Mouse (Mus musculus): ENCODE measurements around the gene Il18r1. TPM values are rescaled to one million over a fixed set of nuclear protein-coding genes. Genes with fewer than 3 reads are reported as not detected.

Gene Il18r1
- total RNA-seq (2021): 1 to 10 TPM; 1.4 to 2.1 TPM
- long read RNA-seq, experiment 1: 0 reads
- long read RNA-seq, experiment 2, partial matches to known transcripts: 1 of 1 reads
- long read RNA-seq, experiment 2, other reads (novel, unspliced or antisense): 0 of 1 reads

DNA sequence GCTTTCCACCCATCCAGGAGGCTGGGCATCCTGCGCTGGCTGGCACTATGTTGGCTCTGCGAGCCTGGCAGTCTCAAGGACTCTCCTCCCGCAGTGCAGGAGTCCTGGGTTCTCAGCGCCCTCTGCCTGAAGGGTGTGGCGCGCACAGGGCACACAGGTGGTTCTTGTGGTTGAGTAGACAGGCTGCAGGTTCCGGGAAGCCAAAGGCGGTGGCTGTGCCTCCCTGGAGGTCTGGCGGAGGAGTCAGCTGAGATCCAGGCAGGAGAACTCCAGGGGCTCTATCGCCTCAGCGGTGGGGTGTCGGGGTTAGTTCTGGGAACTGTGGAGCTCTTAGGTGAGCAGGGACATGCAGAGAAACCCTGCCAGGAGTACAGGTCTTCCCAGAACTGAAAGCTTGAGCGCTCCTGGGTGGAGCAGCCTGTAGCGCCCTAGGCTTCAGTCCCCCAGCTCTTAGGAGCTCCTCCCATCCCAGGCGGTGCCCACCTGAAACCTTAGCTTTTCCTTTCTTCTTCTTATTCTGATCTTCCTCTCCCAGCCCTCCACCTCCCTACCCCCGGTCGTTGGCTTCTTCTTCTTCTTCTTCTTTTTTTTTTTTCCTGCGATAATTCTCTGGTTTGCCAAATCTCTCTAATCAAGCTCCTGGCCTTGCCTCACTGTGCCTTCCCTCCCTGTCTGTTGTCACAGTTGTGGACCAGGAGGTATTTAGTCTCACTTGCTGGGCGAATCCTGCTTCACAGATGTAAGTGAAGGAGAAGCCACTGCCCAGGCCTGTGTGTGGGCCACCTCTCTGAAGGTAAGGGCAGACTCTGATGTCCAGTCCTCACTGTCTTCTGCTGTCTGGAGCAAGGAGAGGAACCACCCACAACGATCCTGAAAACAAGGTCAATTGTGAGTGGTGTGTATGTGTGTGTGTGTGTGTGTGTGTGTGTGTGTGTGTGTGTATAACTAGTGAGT lies at the start of gene Il18r1:
Gene Il18r1 (plus strand): TSS at position 76 of the 954 bp plus-strand sequence.
- peak in 1 of 2 experiments; percentile 24 for DNase-seq

DNA sequence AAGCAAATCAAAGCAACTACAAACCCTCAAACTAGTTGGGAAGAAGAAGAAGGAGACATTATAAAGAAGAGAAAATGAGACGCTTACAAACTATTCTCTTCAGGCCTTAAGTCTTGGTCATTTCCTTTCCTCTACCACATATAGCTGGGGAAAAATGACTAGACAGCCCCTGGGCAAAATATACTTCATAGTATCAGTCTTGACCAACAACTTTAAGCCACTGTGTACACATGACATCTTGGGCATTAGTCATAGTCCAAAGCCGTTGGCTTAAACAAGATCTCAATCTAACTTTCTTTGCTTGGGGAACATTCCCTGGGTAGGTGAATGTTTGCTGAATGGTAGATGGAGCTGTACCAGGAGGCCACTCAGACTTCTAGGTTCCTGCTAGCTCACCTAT lies 48.3 kb upstream of the Il18r1 start:
- no peak for DNase-seq

DNA sequence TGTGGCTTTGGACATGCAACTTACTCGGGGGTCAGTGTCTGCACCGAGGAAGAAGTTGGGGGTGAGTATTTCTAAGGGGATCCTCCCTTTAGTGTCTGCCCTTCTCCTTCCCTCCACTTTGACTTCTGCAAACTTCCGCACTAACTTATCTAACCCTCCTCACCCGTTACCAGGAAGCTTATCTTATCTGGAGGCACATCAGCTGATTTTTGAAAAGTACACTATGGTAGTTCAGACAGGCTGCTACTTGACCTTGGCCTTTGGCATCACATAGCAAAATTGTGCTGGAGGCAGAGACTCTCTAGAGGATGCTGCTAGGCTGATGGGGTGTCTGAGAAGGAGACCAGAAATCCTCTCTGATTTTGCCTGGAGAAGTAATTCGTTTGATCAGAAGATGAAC lies 46.8 kb upstream of the Il18r1 start:
- no peak for DNase-seq

DNA sequence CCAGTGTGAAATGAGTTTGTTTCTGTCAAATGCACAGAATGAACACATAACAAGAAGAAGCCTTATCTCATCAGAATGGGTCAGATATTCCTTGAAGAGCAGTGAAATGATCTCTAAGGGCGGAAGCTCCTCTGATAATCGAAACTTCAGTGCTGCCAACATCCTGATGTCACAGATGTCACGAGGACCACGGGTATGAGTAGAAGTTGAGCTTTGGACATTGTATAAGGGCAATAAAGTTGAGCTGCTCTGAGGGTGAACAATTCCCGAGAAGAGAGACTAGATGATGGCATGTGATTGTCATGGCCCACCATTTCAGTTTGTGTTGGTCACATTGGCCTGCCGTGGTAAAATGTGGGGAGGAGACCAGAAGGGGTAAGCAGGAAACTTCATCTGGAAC lies 41.5 kb upstream of the Il18r1 start:
- no peak for DNase-seq

DNA sequence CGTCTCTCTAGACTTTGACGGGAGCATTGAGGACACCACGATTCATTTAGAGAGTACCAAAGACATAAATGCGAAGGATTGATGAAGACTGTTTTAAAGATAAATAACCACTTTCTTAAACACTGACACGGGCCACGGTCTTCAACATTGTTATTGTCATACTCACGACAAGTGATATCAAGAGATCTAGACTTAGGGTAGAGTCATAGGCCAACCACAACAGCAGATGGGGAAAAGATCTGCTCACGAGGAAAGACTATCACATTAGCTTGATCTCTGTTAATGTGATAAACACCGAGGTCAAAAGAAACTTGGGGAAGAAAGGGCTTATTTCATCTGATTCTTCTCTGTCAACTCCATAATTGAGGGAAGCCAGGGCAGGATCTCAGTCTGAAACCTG lies 38.1 kb upstream of the Il18r1 start:
- no peak for DNase-seq

DNA sequence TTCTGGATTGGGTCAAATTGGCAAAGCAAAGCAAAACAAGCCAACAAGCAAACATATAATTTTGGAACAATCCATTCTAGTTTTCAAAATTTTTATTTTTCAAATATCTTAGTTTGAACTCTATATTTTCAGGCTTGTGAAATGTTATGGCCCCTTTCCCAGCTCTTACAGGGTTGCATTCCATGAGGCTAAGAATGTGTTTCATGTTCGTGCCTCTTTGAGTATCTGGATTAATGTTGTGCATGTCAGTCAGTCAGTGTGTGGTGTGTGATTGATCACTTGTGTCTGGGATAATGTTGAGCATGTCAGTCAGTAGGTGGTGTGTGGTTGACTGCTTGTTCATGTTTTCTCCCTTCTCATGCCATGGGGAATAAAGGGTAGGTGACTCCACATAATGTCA lies 37.5 kb upstream of the Il18r1 start:
- no peak for DNase-seq

DNA sequence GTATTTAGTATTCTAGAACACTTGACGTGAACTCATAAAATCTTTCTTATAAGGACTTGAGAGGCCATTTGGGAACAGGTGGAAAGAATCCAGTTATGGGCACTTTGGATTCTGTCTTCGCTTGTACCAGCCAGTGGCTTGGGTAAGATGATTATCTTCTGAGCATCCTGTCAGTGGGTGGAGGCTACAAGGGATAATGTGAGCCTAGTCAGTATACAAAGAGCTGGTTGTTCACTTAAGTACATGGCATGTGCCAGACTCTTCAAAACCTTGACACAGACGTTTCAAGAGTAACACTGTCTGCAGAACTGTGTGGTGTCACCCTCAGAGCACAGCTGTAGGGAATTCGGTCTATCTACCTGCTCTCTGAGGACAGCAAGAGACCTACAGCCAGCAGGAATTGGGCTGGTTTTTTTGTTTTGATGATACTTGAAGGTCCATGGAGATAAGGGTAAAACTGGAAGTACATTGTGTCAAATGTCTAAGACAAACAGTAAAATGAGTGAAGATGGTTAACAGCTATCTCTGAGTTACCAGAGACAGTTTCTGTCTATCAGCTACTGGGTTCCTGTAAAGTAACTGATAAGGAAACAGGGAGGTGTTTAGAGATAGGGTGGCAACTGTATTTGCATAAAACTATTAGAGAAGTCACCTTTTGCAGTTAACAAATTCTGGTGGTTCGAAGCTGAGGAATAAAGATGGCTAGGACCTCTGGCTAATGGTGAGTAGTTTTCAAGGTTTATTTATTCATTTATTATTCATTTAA lies 36.3 kb upstream of the Il18r1 start, which contains the start of gene Il1rl1:
Gene Il1rl1 (plus strand): TSS at position 661 of the 766 bp plus-strand sequence.
- no peak for DNase-seq

DNA sequence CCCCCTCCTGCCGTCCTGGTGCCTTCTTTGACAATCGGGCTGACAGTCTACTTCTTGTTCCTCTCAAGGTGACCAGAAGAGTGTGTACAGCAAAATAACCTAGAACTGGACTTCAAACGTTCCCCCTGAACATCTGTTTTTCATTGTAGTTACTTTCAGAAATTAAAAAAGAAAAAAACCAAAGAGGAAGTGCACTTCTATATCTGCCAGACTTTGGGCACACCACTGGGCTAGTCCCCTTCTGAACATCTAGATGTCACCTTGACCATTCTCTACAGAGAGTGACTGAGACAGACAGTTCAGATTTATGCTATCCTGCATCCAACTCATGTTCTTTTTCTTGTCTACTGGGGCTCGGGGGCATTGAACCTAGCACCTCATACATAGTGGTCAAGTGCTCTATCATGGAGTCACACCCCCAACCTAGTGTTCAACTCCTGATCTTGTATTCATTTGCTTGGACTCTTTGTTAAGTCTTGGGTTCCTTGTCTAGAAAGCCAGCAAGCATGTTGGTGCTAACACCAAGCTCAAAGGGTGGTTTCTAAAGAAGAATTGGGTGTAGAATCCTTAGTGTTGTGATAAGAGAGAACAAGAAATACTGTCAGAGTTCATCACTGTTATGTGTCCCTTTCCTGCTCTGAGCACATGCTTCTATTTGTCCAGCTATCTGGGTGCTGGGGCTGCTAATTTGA lies 35.1 kb upstream of the Il18r1 start:
- DNase-seq: no peak

DNA sequence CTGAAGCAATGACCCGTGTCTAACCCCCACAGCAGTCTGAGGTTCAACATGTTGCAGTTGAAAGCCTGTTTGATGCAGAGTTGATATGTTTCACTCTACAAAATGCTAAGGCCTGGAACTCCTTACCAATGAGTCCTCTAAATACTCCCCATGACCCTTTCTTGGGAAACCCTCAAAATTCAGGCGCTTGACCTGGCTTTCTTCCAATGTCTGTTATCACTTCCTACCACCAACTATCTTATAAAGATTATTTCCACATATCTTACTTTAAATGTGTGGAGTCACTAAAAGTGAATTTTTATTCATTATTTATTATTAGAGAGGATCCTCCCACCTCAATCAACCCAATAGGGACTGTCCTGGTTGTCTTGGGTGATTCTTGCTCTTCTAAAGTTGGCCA lies 33.2 kb upstream of the Il18r1 start:
- no peak for DNase-seq

DNA sequence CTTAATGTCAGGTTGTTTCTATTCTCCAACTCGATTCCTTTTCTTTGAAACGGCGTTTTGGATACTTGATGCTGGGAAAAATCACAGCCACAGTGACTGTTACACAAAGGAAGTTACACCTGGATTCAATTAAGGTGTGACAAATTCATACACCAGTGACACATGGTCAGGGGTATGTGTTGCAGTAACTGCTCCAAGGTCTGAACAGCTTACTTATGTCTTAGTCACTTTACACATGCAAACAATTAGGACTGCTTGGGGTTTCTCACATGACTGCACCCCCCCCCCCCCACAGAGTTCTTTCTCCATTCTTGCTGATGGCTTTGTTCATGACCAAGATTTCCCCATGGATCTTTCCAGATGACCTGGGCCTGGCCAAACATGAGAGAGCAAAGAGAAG lies 29.4 kb upstream of the Il18r1 start:
- no peak for DNase-seq

DNA sequence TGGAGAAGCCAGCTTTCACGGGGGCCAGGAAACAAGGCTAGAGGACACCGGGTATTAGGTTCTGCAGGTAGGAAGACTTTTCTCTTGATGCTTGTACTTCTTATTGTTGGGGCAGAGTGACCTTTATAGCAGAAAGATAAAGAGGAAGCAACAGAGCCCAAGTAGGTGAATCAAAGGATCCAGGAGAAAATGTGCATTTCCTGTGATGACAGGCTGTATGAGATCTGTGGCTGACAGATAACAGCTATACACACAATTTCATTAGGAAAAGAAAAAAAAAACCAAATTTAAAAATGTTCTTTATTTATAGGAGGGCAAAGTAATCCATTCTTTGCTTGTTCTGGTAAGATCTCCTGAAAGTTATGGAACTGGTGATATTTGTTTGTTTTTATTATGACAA lies 28.0 kb upstream of the Il18r1 start:
- DNase-seq: no peak

DNA sequence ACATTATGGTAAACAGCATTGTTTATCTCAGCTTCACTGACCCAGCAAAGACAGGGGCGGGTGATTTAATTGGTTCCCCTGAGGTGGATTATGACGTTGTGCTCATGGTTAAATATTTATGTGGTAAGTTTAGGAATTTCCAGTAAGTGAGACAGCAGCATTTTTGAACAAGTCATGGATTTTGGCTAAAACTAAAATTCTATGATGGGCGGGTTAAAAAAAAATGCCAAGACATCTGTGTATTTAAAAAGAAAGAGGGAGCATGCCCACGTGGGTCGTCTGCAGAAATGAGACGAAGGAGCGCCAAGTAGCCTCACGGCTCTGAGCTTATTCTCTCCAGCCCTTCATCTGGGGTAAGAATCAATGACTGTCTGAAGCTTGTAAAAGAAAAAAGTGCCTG lies 25.8 kb upstream of the Il18r1 start:
- no peak for DNase-seq

DNA sequence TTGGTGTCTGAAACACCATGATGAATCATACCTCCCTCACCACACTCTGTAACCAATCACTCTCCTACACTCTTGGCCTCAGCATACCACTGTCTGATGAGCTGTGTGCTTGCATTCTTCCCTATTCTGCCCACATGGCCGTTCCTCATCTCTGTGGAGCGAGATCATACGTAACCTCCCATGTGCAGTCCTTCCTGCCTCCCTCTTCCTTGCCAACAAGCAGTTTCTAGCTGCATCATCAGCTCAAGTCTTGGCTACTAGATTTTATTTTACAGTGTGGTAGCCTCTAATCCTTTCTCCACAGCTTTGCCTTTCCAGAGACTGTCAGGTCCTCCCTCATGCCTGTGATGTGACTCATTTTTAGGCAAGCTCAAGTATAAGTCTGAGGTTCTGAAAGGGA lies 20.6 kb upstream of the Il18r1 start:
- DNase-seq: peak in 1 of 2 experiments; percentile 31

DNA sequence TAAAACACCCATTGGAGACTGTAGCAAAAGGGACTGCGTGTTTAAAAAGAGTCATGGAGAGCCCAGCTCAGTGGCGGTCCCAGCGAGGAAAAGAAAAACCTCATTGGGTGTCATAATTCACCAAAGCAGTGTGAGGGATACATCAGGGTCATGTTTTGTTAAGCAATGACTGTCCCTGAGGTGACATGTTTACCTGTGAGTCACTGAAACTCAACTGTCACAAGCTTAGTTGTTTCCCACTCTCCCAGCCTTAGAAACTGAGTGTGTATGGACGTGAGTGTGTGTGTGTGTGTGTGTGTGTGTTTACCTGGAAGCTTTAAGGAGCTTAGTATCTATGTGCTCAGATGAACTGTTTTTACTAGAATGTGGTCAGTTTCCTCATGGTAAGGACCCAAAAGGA lies 2.0 kb downstream of the Il18r1 start:
- no peak for DNase-seq

DNA sequence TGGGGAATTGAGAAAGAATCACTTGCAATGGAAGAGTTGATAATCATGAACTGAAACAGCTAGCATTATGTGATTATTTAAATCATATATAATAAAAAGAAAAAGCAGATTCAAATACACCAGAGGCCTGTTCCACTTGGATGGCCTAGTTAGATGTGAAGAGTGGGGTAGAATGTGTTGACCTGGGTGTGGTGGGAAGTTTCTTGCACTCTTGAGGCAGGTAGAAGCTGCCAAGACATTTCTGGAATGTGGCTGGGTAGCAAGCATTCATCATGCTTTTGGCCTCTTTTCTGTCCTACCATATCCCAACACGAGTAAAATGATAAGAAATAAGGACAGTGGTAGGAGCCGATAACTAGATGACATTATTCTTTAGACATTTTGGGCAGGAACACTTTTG lies 3.5 kb downstream of the Il18r1 start:
- DNase-seq: no peak

DNA sequence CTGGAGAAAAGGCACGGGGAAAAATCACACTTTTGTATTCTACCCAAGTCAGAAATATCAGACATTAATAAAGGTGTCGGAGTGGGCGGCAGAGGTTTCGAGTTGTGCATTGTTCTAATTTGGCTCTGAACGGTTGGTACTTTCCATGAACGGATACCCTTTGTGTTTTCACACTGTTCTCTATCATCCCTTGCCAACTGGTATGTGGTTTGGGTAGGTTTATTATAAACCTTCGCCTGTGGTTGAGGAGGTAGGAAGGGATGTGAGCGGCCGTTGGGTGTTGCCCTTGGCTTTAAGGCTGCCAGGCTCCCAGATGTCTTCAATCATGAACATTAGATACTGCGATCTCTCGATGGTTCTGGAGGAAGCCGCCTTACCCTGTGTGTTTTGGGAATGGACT lies 4.5 kb downstream of the Il18r1 start:
- DNase-seq: peak in 1 of 2 experiments; percentile 9

DNA sequence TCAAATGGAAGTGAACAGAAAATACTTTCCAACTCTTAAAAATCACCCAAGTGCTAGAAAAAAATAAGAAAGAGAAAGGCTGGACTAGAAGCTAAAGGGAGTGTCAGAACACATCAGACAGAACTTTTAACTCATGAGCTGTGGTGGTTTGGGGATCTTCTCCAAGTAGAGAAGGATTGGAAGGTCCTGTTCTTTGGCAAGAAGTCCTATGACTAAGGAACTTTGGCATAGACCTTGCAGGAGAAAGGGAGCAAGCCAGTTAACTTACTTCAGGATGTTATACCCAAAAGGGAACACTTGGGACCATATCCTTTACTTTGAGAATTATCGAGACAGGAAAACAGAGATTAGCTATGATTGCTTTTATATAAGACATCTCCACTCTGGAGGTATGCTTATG lies 7.0 kb downstream of the Il18r1 start:
- DNase-seq: peak in 1 of 2 experiments; percentile 60

DNA sequence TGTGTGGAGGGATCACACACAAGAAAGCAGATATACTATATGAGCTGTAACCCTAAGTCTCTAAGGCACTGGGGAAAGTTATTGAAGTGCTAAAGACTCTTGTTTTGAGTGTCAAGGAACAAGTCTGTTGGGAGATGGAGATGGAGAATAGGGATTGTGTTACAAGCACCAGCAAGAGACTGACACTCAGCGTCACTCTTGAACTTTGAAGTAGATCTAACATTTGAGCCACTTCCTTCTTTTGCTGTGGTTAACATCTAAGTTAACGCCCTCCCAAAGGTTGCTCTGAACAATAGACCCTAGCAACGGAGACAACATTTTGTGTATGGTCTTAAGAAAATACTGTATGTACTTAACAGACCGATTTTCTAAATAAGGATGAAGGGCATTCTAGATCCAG lies 8.3 kb downstream of the Il18r1 start:
- peak in 1 of 2 experiments; percentile 11 for DNase-seq

DNA sequence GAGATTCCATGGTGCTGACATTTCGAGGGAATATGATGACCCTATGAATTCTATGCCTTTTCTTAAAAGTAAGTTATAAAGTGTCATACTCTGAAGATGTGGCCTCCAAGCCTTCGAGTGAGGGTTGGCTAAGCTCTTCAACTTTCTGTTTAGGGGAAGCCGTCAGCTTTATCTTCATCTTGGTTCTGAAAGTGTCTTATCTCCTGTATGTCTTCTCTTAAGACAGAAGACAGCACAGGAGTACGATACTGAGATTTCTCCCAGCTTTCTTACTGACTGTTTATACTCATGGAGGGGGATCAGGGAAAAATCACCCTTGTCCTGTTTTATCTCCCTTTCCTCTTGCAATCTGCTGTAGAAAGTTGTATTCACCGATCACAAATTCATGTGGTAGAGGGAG lies 9.0 kb downstream of the Il18r1 start:
- DNase-seq: no peak

DNA sequence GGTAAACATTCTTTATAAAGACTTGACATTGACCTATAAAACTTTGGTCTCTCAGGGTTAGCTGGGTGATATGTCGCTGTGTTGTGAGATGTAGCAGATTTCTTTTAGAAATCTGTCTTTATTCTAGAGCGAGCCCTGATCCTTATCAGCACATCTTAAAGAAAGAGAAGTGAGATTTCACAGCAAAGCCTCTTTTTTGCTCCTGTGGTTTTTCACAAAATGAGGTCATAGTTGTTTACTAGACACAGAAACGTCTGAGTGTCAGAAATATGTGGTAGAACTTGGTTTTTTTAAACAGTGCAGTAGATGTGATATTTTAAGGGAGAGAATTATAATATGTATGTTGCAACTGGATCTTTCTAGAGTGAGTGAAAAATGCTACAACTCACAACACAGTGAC lies 10.3 kb downstream of the Il18r1 start:
- peak in 1 of 2 experiments; percentile 26 for DNase-seq

DNA sequence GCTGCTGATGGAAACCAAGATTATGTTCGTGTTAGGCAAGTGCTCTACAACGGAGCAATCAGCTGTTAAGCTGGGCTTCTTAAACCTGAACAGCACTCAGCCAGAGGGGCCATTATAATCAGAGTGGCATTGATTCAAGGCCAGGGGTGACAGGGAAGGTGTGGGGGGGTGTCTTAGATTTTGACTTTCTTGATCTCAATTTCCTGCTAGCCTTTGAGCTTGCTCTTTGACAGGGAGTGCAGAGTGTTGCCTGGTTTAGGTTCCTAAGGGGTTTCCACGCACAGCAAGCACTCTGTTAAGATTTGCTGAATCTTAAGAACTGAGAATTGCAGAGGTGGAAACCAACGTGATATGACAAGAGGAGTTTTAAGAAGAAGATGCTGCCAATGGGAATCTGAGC lies 11.4 kb downstream of the Il18r1 start:
- no peak for DNase-seq

DNA sequence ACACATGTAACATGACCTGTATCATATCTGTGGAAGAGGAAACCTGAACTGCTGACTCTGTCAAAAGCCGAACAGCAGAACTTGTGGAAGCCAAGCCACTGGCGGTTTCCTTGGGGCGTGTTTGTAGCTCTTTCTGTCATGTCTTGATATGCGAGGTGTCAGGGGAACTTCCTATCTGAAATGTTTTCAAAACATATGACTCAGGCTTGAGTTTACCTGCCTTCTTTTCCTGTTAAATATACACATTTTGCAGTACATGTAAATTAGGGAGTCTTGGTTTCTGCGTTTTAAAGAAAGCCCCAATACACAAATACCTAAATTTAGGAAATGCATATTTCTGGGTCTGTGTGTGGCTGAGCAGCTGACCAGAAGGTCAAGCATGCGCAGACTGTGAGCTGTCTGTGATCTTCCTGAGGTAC lies 14.2 kb downstream of the Il18r1 start:
- DNase-seq: peak in 1 of 2 experiments; percentile 27
